ENCODE assay signal across 18 mouse cellular contexts in genomic region chr19:34838624-34839023, GRCm38 (mm10). TPM values are rescaled to one million over a fixed set of nuclear protein-coding genes. Genes with fewer than 3 reads are reported as not detected.
DNase-seq lines count a peak whose midpoint lies in the region; ATAC-seq and TF ChIP-seq lines count a peak whose summit lies in the region.
"Had no signal": no experiment of that assay in that cellular context is flagged by ENCODE, and none has a peak within 500 bp of the region (broad histone marks: within the 10 kb centered on the region; RNA-seq: fewer than 3 reads in every experiment).

No protein-coding gene starts in this region.

- no peak for DNase-seq in embryonic facial prominence, embryonic 10.5 days (ENCODE audit: low spot score)
- DNase-seq in liver, adult 2 months (ENCODE audit: extremely low read depth, low read depth, low spot score) = peak; percentile 75
- DNase-seq in liver, postnatal 0 days = no peak
- peak; percentile 97 for DNase-seq in fat pad, adult 2 months (ENCODE audit: extremely low read depth, low read depth, low spot score)
- DNase-seq in thymus, postnatal 4 days = no peak
- DNase-seq: adrenal gland, adult 2 months; adrenal gland, postnatal 10 days; cerebellum, adult 11-12 months; cerebellum, adult 2 months; cerebellum, adult 9-10 months; cerebellum, postnatal 10 days; cerebellum, postnatal 25 days; forebrain, postnatal 0 days had no signal

- H3K9me3 ChIP-seq in embryonic facial prominence, embryonic 13.5 days = no peaks in the 10 kb centered on the region
- H3K9me3 ChIP-seq in embryonic facial prominence, embryonic 10.5 days = no peaks in the 10 kb centered on the region
- H3K9me3 ChIP-seq in liver, postnatal 0 days (ENCODE audit: low read length) = no peaks in the 10 kb centered on the region
- H3K9me3 ChIP-seq: forebrain, embryonic 13.5 days; forebrain, embryonic 15.5 days had no signal

- ATAC-seq in embryonic facial prominence, embryonic 13.5 days (ENCODE audit: insufficient number of reproducible peaks, insufficient read depth, low FRiP score, low TSS enrichment, low read depth) = 0 out of 2 replicates have a peak, but pooled peaks have one; percentile 26
- ATAC-seq in liver, postnatal 0 days = no peak
- 0 out of 2 replicates have a peak, but pooled peaks have one; percentile 8 for ATAC-seq in megakaryocyte, adult 5-6 weeks (ENCODE audit: poor library complexity, severe bottlenecking)
- ATAC-seq in erythroid progenitor cell, adult 5-6 weeks (replicated peaks; ENCODE audit: low FRiP score, poor library complexity, severe bottlenecking) = no peak
- ATAC-seq: forebrain, embryonic 13.5 days; forebrain, embryonic 15.5 days; forebrain, postnatal 0 days had no signal

- no peak for TF ChIP-seq EP300 in liver, postnatal 0 days (IDR thresholded peaks at IDR 0.05; ENCODE audit: low read depth)

- TF ChIP-seq POLR2A in liver, adult 2 months (IDR thresholded peaks at IDR 0.05; ENCODE audit: extremely low read depth, insufficient read depth, low read length) = no peak

- peaks cover 7% of the 10 kb centered on the region for H3K4me1 ChIP-seq in embryonic facial prominence, embryonic 13.5 days
- H3K4me1 ChIP-seq in embryonic facial prominence, embryonic 10.5 days = peaks cover 11% of the 10 kb centered on the region
- peaks cover 14% of the 10 kb centered on the region for H3K4me1 ChIP-seq in liver, adult 2 months (ENCODE audit: control insufficient read depth, insufficient read depth, low read length)
- H3K4me1 ChIP-seq in liver, postnatal 0 days (ENCODE audit: insufficient read depth) = peaks cover 14% of the 10 kb centered on the region

- no peak overlapping the region for H3K4me2 ChIP-seq in embryonic facial prominence, embryonic 13.5 days
- H3K4me2 ChIP-seq in liver, postnatal 0 days (ENCODE audit: low read depth, low read length) = no peak overlapping the region
- H3K4me2 ChIP-seq: forebrain, embryonic 13.5 days; forebrain, embryonic 15.5 days had no signal

- no peaks in the 10 kb centered on the region for H3K27me3 ChIP-seq in embryonic facial prominence, embryonic 13.5 days
- H3K27me3 ChIP-seq in embryonic facial prominence, embryonic 10.5 days (replicated peaks; ENCODE audit: low read depth, poor library complexity, severe bottlenecking) = no peaks in the 10 kb centered on the region
- no peaks in the 10 kb centered on the region for H3K27me3 ChIP-seq in liver, adult 2 months (ENCODE audit: control insufficient read depth, insufficient read depth, low read length)
- no peaks in the 10 kb centered on the region for H3K27me3 ChIP-seq in liver, postnatal 0 days (ENCODE audit: insufficient read depth, low read length)
- H3K27me3 ChIP-seq: forebrain, embryonic 13.5 days; forebrain, embryonic 15.5 days had no signal

- H3K36me3 ChIP-seq in embryonic facial prominence, embryonic 13.5 days = peaks cover 16% of the 10 kb centered on the region; the same call in 1 of the 2 replicates
- peaks cover 27% of the 10 kb centered on the region for H3K36me3 ChIP-seq in embryonic facial prominence, embryonic 10.5 days (replicated peaks)
- H3K36me3 ChIP-seq in liver, adult 2 months (ENCODE audit: control insufficient read depth, insufficient read depth, low read length) = peaks cover 35% of the 10 kb centered on the region
- peaks cover 12% of the 10 kb centered on the region; the same call in 1 of the 2 replicates for H3K36me3 ChIP-seq in liver, postnatal 0 days (replicated peaks; ENCODE audit: insufficient read depth, low read length)

- no peak overlapping the region for H3K4me3 ChIP-seq in embryonic facial prominence, embryonic 13.5 days
- H3K4me3 ChIP-seq in embryonic facial prominence, embryonic 10.5 days = no peak overlapping the region
- H3K4me3 ChIP-seq in liver, adult 2 months (ENCODE audit: insufficient read depth, low read depth, low read length) = no peak overlapping the region
- no peak overlapping the region for H3K4me3 ChIP-seq in liver, postnatal 0 days (ENCODE audit: low read depth, low read length)
- H3K4me3 ChIP-seq: forebrain, embryonic 13.5 days; forebrain, embryonic 15.5 days had no signal

- no peak overlapping the region for H3K27ac ChIP-seq in embryonic facial prominence, embryonic 13.5 days
- no peak overlapping the region for H3K27ac ChIP-seq in embryonic facial prominence, embryonic 10.5 days (replicated peaks)
- H3K27ac ChIP-seq in liver, adult 2 months (replicated peaks; ENCODE audit: insufficient read depth, low read depth, low read length) = no peak overlapping the region; the same call in 1 of the 2 replicates
- H3K27ac ChIP-seq in liver, postnatal 0 days (ENCODE audit: low read depth) = no peak overlapping the region; the same call in 1 of the 2 replicates
- H3K27ac ChIP-seq: forebrain, embryonic 13.5 days; forebrain, embryonic 15.5 days had no signal

- peaks cover 28% of the 10 kb centered on the region; the same call in 1 of the 2 replicates for H3K79me2 ChIP-seq in liver, adult 2 months (ENCODE audit: control insufficient read depth, insufficient read depth, low read length)

- 94% methylated on average over 9 of the region's 9 CpGs for WGBS in embryonic facial prominence, embryonic 13.5 days
- 97% methylated on average over 9 of the region's 9 CpGs for WGBS in embryonic facial prominence, embryonic 10.5 days
- 47% methylated on average over 9 of the region's 9 CpGs for WGBS in liver, adult 2 months
- 78% methylated on average over 9 of the region's 9 CpGs for WGBS in liver, postnatal 0 days (ENCODE audit: insufficient replicate concordance)

- H3K9ac ChIP-seq in embryonic facial prominence, embryonic 13.5 days = no peak overlapping the region
- H3K9ac ChIP-seq in liver, adult 2 months (ENCODE audit: low read depth, low read length) = no peak overlapping the region
- no peak overlapping the region for H3K9ac ChIP-seq in liver, postnatal 0 days (replicated peaks)
- H3K9ac ChIP-seq: forebrain, embryonic 13.5 days; forebrain, embryonic 15.5 days; forebrain, postnatal 0 days had no signal

- no peak for TF ChIP-seq CTCF in liver, adult 2 months (IDR thresholded peaks at IDR 0.05; ENCODE audit: low read depth, low read length)
- no peak for TF ChIP-seq CTCF in liver, postnatal 0 days (IDR thresholded peaks at IDR 0.05; ENCODE audit: low read depth)

RNA-seq across cellular contexts. Expression of gene Pank1, which starts 40.6 kb away (rescaled TPM):
- 7.5 and 7.6 TPM in 2 replicates for polyA plus RNA-seq in embryonic facial prominence, embryonic 13.5 days (2015; fragmentation: Nextera tagmentation; extraction: Ambion mirVana)
- 6.3 and 7.5 TPM in 2 replicates for polyA plus RNA-seq in embryonic facial prominence, embryonic 10.5 days (2016; fragmentation: Nextera tagmentation; extraction: Ambion mirVana)
- total RNA-seq in liver, adult 2 months (2014; rRNA removed) = 196 and 259 TPM in 2 replicates
- polyA plus RNA-seq in liver, adult 2 months (2012; rRNA removed) = 14.1 and 18.8 TPM in 2 replicates
- 44.5 and 48.4 TPM in 2 replicates for polyA plus RNA-seq in liver, postnatal 0 days (2015; fragmentation: Nextera tagmentation; extraction: Ambion mirVana)
- total RNA-seq in megakaryocyte, adult 5-6 weeks (2015) = 6.2 and 7.7 TPM in 2 replicates
- 3.3 and 5.0 TPM in 2 replicates for total RNA-seq in megakaryocyte, adult 5-6 weeks (2017)
- total RNA-seq in erythroid progenitor cell, adult 5-6 weeks (2015; ENCODE audit: low replicate concordance) = 2.9 and 4.0 TPM in 2 replicates
- 0.39 and 2.2 TPM in 2 replicates for total RNA-seq in erythroid progenitor cell, adult 5-6 weeks (2017; ENCODE audit: low replicate concordance)

Comparison
In these comparisons a context has a peak if more than half of its experiments do, and no peak if none do; other contexts are left out.
1. DNase-seq: peak in liver, adult 2 months (single experiment) and fat pad, adult 2 months (single experiment); none in embryonic facial prominence, embryonic 10.5 days (single experiment), liver, postnatal 0 days (single experiment) and thymus, postnatal 4 days (single experiment).
2. ATAC-seq: peak in embryonic facial prominence, embryonic 13.5 days (single experiment) and megakaryocyte, adult 5-6 weeks (single experiment); none in liver, postnatal 0 days (single experiment) and erythroid progenitor cell, adult 5-6 weeks (single experiment).